Mouse (Mus musculus) thymus, postnatal 25 days (tissue): ENCODE results near the gene Neurod6.

Experiments
- DNase-seq: peaks from one replicate; pipeline ENCODE4 v3.0.0; 2022

Neurod6 gene

DNA sequence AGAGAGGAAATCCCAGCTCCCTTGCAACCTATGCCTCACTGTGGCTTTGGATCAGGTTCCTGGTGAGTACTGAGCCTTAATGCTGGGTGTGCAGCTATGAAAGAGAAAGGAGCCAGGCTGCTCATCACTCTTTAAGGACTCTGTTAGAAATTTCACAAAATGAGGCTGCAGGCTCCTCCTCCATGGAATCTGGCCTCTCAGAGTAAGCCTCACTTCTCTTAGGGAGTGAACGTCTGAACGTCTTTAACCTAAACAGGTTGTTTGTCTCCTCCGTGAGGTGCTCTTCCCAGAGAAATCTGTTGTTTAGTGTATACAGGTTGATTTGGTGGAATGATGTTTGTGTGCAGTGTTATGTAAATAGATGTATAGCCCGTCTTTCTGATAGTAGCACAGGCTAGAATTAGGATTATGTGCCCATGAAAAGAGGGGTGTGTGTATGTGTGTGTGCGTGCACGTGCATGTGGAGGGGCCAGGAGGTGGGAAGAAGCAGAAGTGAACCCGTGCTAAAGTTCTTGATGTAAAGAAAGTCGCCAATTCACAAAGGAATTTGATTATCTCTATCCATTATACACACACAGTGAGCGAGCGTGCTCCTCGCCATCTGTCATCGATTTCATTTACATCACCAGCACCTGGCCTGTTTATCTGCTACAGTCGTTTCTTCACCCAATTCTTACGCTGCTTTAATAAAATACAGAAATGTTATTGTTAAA, 34.8 kb downstream of the Neurod6 start:
- DNase-seq = no peak

DNA sequence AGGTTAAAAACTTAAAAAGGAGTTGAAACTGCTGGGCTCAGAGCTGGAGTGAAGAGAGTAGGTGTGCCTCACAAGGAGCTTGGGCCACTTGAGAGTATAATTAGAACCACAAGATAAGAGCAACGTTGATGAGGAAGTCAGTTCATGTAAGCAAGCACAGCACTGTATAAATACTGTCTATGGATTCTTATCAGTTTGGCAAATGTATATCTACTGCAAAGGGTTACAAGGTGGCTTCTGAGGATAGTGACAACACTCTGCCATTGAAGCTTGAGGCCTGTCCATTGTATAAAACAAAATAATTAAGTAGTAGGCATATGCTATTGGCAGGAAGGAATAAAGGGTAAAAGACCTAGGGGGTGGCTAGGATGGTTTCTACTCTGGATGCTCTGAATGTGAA, 46.4 kb downstream of the Neurod6 start:
- no peak for DNase-seq
